Mouse (Mus musculus) lung, postnatal 14 days (tissue): ENCODE measurements at regions not wholly inside any gene's neighbourhood (a gene's known extent, or its start where the extent isn't known, plus 50 kb on each side); places are given as distances from the start of the nearest gene placed in this dataset.
"Not testable (repeated sequence)": the region's sequence is repeated elsewhere in the genome, so short reads cannot be mapped to it uniquely, and the experiment has no call there.

ENCODE experiments used
- DNase-seq: peaks from one replicate; pipeline ENCODE4 v3.0.0; 2021

- DNase-seq = no peak
Observed at GRCm38 (mm10) chr10:26585106-26585505, 168.1 kb upstream of the Arhgap18 start.

GRCm38 (mm10) chr10:26607081-26607480 lies 146.1 kb upstream of the Arhgap18 start:
- DNase-seq = not testable (repeated sequence)

GRCm38 (mm10) chr10:26611246-26611645 lies 142.0 kb upstream of the Arhgap18 start:
- no peak for DNase-seq

GRCm38 (mm10) chr10:26630196-26630760 lies 122.9 kb upstream of the Arhgap18 start:
- DNase-seq = no peak

GRCm38 (mm10) chr10:26632266-26632665 lies 121.0 kb upstream of the Arhgap18 start:
- DNase-seq = no peak

GRCm38 (mm10) chr10:26637459-26637858 lies 115.8 kb upstream of the Arhgap18 start:
- no peak for DNase-seq

GRCm38 (mm10) chr10:26638056-26638455 lies 115.2 kb upstream of the Arhgap18 start:
- no peak for DNase-seq

GRCm38 (mm10) chr10:26639118-26639517 lies 114.1 kb upstream of the Arhgap18 start:
- no peak for DNase-seq

- no peak for DNase-seq
Observed at GRCm38 (mm10) chr10:26653103-26653502, 100.1 kb upstream of the Arhgap18 start.

- no peak for DNase-seq
Observed at GRCm38 (mm10) chr10:26664270-26664669, 89.0 kb upstream of the Arhgap18 start.

- DNase-seq = no peak
Observed at GRCm38 (mm10) chr10:26679500-26680227, 73.6 kb upstream of the Arhgap18 start.

GRCm38 (mm10) chr10:26694761-26695160 lies 58.5 kb upstream of the Arhgap18 start:
- DNase-seq = no peak

- no peak for DNase-seq
Observed at GRCm38 (mm10) chr10:26695212-26695933, 57.8 kb upstream of the Arhgap18 start.
